Mouse (Mus musculus) bone marrow macrophage, adult 2 months (primary cell): Measurements from ENCODE around the gene Pard3.

ENCODE experiments used
- CTCF ChIP-seq: IDR thresholded peaks from 2 replicates; pipeline ENCODE4 v1.5.1; 2012; ENCODE audit warnings: low read depth, mild to moderate bottlenecking, low read length, moderate library complexity
- POLR2A ChIP-seq: IDR thresholded peaks from 2 replicates; pipeline ENCODE4 v1.6.1; 2012; ENCODE audit warnings: mild to moderate bottlenecking, low read depth, low read length, borderline replicate concordance

- TF ChIP-seq POLR2A: no peak
- TF ChIP-seq CTCF: no peak
Measured at GRCm38 (mm10) chr8:127162821-127163220, 99.1 kb downstream of the Pard3 start.
